Mouse (Mus musculus): Measurements from ENCODE around the gene Gm20388.
"Not testable (repeated sequence)": the region's sequence is repeated elsewhere in the genome, so short reads cannot be mapped to it uniquely, and the experiment has no call there.

Gm20388 gene

GRCm38 (mm10) chr8:120797019-120797727, 886.5 kb downstream of the Gm20388 start:
- DNase-seq (ENCODE audit: low spot score): no peak

- DNase-seq (ENCODE audit: low spot score): peak; percentile 17
Observed at GRCm38 (mm10) chr8:120800308-120800865, 889.7 kb downstream of the Gm20388 start.

GRCm38 (mm10) chr8:120803661-120804375, 893.2 kb downstream of the Gm20388 start:
- not testable (repeated sequence) for DNase-seq (ENCODE audit: low spot score)

DNA sequence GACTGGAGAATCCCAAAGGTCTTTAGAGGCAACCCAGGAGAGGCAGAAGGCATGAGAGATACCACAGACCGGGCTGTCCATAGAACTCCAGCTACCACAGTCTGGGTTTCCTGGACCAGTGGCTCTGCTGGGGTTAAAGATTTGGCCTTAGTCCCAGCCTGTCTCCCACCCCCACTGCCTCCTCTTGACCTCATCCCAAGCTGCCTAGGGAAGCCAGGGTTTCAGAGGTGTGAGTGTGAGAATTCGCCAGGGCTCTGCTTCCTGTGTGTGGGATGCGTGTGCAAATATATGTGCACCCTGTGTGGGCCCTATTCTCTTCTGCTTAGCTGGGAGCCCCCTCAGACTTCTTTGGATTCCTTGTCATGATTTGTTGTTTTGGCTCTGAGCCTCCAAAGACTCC, 894.1 kb downstream of the Gm20388 start:
- no peak for DNase-seq (ENCODE audit: low spot score)

GRCm38 (mm10) chr8:120806780-120807264, 896.2 kb downstream of the Gm20388 start:
- DNase-seq (ENCODE audit: low spot score): no peak

GRCm38 (mm10) chr8:120807719-120808118, 897.1 kb downstream of the Gm20388 start:
- DNase-seq (ENCODE audit: low spot score): no peak

DNA sequence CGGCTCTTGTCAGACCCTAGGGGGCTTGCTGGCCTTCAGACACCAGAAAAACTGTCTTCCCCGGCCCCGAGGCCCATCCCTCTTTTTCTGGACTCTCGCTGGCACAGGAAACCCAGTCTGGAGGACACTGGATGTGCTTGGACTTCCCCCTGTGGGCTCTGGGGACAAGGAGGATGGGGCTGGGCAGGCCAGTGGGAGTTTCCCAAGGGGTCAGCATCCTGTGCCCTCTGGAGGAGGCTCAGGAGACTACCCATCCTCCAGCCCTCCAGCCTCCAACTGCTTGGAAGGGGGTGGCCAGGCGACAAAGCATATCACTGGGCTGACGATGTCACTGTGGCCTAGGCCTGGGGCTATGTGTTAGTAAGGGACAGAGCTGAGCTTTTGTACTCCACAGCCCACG, 898.4 kb downstream of the Gm20388 start:
- no peak for DNase-seq (ENCODE audit: low spot score)

DNA sequence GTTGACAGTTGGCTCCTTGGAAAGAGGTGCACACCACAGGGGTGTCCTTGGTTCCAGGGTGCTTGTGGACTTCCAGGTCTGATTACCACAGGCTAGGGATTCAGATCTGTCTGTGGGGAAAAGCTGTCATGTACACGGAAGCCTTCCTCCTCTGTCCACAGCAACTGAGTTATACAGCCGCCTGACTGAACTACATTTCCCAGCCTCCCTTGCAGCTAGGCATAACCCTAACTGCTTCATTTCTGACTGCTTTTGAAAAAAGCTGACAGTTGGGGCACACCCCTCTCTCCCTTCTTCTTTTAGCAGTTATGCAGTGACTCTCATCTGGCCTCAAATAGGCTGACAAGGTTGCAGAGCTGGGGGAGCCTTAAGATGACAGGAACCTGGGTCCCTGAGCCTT, 901.3 kb downstream of the Gm20388 start:
- no peak for DNase-seq (ENCODE audit: low spot score)

GRCm38 (mm10) chr8:120813028-120813427, 902.4 kb downstream of the Gm20388 start:
- DNase-seq (ENCODE audit: low spot score): no peak

GRCm38 (mm10) chr8:120813839-120814238, 903.2 kb downstream of the Gm20388 start:
- no peak for DNase-seq (ENCODE audit: low spot score)

DNA sequence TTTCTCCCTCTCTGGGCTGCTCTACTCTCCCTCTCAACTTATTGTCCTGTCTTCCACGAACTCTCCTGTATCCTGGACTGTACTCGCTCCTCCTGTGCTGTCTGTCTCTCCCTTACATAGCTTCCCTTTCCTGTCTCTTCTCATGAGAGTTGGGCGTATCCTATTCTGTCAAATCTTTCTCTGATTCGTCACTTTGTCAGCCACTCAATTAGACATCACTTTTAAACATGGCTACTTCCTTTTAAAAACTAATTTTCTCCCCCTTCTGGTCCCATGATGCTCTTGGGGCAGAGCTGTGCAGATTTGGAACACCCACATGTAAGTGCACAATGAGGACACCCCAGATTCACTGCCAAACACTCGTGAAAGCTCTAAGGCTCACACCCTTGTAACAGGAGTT, 905.7 kb downstream of the Gm20388 start:
- no peak for DNase-seq (ENCODE audit: low spot score)

DNA sequence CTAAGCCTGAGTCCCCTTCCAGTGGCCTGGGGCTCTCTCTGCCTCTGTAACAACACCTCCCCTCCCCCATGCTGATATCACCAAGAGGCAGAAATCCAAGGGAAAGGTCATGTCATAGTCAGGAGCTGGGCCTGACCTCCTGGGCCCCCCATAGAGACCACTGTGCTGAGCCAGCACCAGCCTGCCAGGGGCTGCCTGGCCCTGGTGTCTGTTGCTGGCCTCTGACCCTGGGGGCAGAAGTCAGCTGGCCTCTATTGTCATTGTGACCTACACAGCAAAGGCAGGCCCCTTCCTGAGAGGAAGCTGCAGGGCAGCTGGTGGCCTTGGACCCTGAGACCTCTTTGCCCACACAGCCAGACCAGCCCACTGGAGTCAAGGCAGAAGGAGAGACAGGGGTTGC, 909.3 kb downstream of the Gm20388 start:
- DNase-seq (ENCODE audit: low spot score): no peak

GRCm38 (mm10) chr8:120821399-120822170, 910.9 kb downstream of the Gm20388 start:
- peak; percentile 20 for DNase-seq (ENCODE audit: low spot score)

DNA sequence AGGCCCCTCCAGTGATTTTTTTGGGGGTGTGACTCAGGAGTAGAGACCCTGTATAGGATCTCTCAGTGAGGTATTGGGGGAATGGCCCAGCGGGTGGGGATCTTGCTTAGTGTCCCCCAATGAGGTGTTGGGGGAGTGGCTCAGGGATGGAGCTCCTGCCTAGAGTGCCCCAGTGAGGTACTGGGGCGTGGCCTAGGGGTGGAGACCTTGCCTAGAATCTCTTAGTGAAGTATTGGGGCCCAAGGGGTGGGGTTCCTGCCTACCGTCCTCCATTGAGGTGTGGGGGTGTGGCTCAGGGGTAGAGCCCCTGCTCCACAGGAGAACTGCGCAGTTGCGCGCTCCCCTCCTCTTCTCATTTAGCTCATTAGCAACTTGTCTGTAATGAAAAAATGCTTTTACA, 912.7 kb downstream of the Gm20388 start:
- DNase-seq (ENCODE audit: low spot score): no peak

- no peak for DNase-seq (ENCODE audit: low spot score)
Observed at GRCm38 (mm10) chr8:120823887-120824286, 913.2 kb downstream of the Gm20388 start.

DNA sequence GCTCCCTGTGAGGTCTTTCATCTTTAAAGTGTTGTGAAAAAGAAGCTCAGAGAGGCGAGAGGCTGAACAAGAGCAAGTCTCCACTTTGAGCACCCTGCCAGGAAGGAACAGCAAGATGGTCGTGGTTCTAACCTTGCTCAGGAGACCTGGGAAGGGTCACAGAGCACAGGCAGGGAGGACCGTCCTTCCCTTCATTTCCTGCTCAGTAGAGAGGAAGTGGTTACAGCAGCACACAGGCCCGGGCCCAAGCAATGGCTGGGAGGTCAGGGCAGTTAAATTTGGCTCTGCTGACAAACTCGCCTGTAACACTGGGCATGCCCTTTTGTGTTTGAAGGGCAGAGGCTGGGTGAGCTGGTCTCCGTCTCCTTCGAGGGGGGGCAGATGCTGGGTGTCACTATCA, 914.0 kb downstream of the Gm20388 start:
- DNase-seq (ENCODE audit: low spot score): no peak

DNA sequence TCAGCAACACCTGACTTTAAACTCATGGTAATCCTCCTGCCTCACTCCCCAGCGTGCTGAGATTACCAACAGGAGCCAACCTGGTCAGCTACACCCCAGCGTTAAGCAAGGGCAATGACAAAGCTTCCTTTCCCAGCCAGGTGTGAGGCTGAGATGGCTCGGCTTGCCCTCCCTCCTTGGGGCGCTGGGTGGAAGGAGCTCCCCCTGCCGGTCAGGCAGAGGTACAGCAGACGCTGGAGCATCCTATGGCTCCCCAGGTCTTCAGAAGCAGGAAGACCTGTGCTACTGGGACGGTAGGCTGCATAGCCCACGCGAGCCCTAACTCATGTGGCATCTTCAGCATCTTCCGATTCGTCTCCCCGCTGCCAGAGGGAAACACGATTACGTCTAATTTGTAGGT, 917.6 kb downstream of the Gm20388 start:
- peak; percentile 53 for DNase-seq (ENCODE audit: low spot score)

GRCm38 (mm10) chr8:120830661-120831060, 920.0 kb downstream of the Gm20388 start:
- no peak for DNase-seq (ENCODE audit: low spot score)

DNA sequence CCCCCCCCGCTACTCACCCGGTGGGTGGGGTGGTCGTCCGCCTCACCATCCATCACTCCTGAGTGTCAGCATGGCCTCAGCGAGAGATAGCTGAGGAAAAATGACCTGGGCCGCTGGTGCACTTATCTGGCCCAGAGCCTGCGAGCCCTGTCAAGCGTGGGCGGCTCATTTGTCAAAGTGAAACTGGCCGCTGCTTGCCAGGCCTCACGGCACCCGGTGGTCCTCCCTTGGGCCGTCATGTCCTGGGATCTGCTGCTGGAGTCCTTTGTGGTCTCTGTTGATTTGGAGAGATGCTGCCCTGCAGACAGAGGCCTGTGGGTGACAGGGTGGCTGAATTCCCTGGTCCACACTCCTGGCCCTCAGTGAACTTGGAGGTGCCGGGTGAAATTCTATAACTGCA, 921.4 kb downstream of the Gm20388 start:
- DNase-seq (ENCODE audit: low spot score): no peak

DNA sequence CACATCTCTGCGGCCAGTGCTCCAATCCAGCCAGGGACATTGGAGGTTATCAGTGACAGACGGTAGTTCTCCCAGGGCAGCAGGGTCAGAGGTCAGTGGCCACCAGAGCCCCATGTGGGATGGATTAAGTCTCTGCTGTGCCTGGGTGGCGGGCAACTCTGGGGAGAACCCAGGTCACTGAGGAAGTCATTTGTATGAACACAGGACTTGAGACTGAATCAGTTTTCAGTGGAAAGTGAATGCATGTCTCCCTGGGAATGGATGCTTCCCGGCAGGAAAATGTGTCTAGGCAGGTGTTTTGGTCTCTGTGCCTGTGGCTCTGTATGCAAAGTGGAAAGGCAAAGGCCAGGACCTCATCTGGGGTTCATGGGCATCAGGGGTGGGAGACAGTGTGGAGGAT, 922.6 kb downstream of the Gm20388 start:
- no peak for DNase-seq (ENCODE audit: low spot score)

- DNase-seq (ENCODE audit: low spot score): no peak
Observed at GRCm38 (mm10) chr8:120839031-120839430, 928.4 kb downstream of the Gm20388 start.

GRCm38 (mm10) chr8:120843084-120843483, 932.4 kb downstream of the Gm20388 start:
- no peak for DNase-seq (ENCODE audit: low spot score)

All from T-cell, adult 2 months (primary cell).